Mouse (Mus musculus) MEL (cell line): ENCODE measurements around the gene Letmd1. TPM values are rescaled to one million over a fixed set of nuclear protein-coding genes. Genes with fewer than 3 reads are reported as not detected.
"Not testable (repeated sequence)": the region's sequence is repeated elsewhere in the genome, so short reads cannot be mapped to it uniquely, and the experiment has no call there.

ENCODE experiments used
- DNase-seq: peaks from one replicate; pipeline ENCODE4 v3.0.0; 2011; ENCODE audit warnings: low read depth, low spot score
- H3K27ac ChIP-seq: 2 replicates; pipeline ENCODE4 v1.5.1; 2012; ENCODE audit warnings: low read depth, mild to moderate bottlenecking, control low read depth, low read length, moderate library complexity; ENCODE audit not compliant: control insufficient read depth
- H3K27me3 ChIP-seq, 2 experiments: fragments of 150-350 bp in 1 of 2; sonication (generic) in 1 of 2; 2 replicates each; pipeline ENCODE4 v1.6.1; 2012; ENCODE audit warnings: low read length in 2 of 2, mild to moderate bottlenecking in 2 of 2, improper control_type of control experiment in 1 of 2, moderate library complexity in 1 of 2; ENCODE audit not compliant: insufficient read depth in 2 of 2, control insufficient read depth in 1 of 2
- H3K36me3 ChIP-seq, 2 experiments: 2 replicates each; pipeline ENCODE4 v1.6.1; 2012 to 2014; ENCODE audit warnings: low read length in 2 of 2, improper control_type of control experiment in 1 of 2, inconsistent platforms in 1 of 2, mild to moderate bottlenecking in 1 of 2; ENCODE audit not compliant: insufficient read depth in 2 of 2, control insufficient read depth in 1 of 2
- H3K4me1 ChIP-seq, 2 experiments: fragments of 150-350 bp in 1 of 2; sonication (generic) in 1 of 2; 2 replicates each; pipeline ENCODE4 v1.6.1; 2012; ENCODE audit warnings: low read length in 2 of 2, improper control_type of control experiment in 1 of 2, mild to moderate bottlenecking in 1 of 2; ENCODE audit not compliant: insufficient read depth in 2 of 2, control insufficient read depth in 1 of 2
- H3K4me3 ChIP-seq, 2 experiments: fragments of 150-350 bp in 1 of 2; sonication (generic) in 1 of 2; 2 replicates each; pipeline ENCODE4 v1.5.1; 2012; ENCODE audit warnings: low read depth in 2 of 2, low read length in 2 of 2, mild to moderate bottlenecking in 2 of 2, moderate library complexity in 2 of 2, control low read depth in 1 of 2, improper control_type of control experiment in 1 of 2; ENCODE audit not compliant: control insufficient read depth in 1 of 2, insufficient read depth in 1 of 2
- H3K79me2 ChIP-seq: 2 replicates; pipeline ENCODE4 v1.6.1; 2012; ENCODE audit warnings: mild to moderate bottlenecking, low read length, moderate library complexity; ENCODE audit not compliant: control insufficient read depth, poor library complexity, insufficient read depth
- H3K9ac ChIP-seq: 2 replicates; pipeline ENCODE4 v1.6.1; 2012; ENCODE audit warnings: low read depth, mild to moderate bottlenecking, control low read depth, low read length, moderate library complexity; ENCODE audit not compliant: control insufficient read depth, poor library complexity, severe bottlenecking
- H3K9me3 ChIP-seq: fragments of 150-350 bp; sonication (generic); replicated peaks from 2 replicates; pipeline ENCODE4 v1.6.1; 2012; ENCODE audit warnings: mild to moderate bottlenecking, low read length, improper control_type of control experiment, moderate library complexity; ENCODE audit not compliant: insufficient read depth
- CHD1 ChIP-seq: IDR thresholded peaks from 2 replicates; pipeline ENCODE4 v1.6.1; 2012; ENCODE audit warnings: low read depth, mild to moderate bottlenecking, inconsistent platforms, low read length, improper control_type of control experiment
- CTCF ChIP-seq, 3 experiments: IDR thresholded peaks in 2 of 3; conservative IDR thresholded peaks in 1 of 3; 2 replicates each; pipeline ENCODE4 v1.5.1; 2011 to 2012; ENCODE audit warnings: low read length in 3 of 3, low read depth in 2 of 3, mild to moderate bottlenecking in 2 of 3, improper control_type of control experiment in 1 of 3, inconsistent platforms in 1 of 3, mixed read lengths in 1 of 3, moderate library complexity in 1 of 3; ENCODE audit not compliant: control insufficient read depth in 1 of 3, insufficient read depth in 1 of 3, poor library complexity in 1 of 3, severe bottlenecking in 1 of 3
- GATA1 ChIP-seq: IDR thresholded peaks from 2 replicates; pipeline ENCODE4 v1.6.1; 2011; ENCODE audit warnings: low read depth, low read length, improper control_type of control experiment
- HCFC1 ChIP-seq: IDR thresholded peaks from 2 replicates; pipeline ENCODE4 v1.6.1; 2012; ENCODE audit warnings: low read depth, mild to moderate bottlenecking, inconsistent platforms, low read length, improper control_type of control experiment, moderate library complexity
- KAT2A ChIP-seq: conservative IDR thresholded peaks from 2 replicates; pipeline ENCODE4 v1.6.1; 2012; ENCODE audit warnings: low read depth, low read length, improper control_type of control experiment, inconsistent platforms
- MAZ ChIP-seq: IDR thresholded peaks from 2 replicates; pipeline ENCODE4 v1.6.1; 2012; ENCODE audit warnings: low read depth, mild to moderate bottlenecking, inconsistent platforms, low read length, improper control_type of control experiment
- MEF2A ChIP-seq: IDR thresholded peaks from 2 replicates; pipeline ENCODE4 v1.6.1; 2014; ENCODE audit warnings: low read depth, mild to moderate bottlenecking, inconsistent platforms, low read length, improper control_type of control experiment; ENCODE audit not compliant: poor library complexity, insufficient replicate concordance, severe bottlenecking; ENCODE audit errors: extremely low read depth
- MYB ChIP-seq: IDR thresholded peaks from 2 replicates; pipeline ENCODE4 v1.6.1; 2011; ENCODE audit warnings: mild to moderate bottlenecking, low read depth, low read length, improper control_type of control experiment
- NELFE ChIP-seq: IDR thresholded peaks from 2 replicates; pipeline ENCODE4 v1.6.1; 2011; ENCODE audit warnings: low read depth, low read length, improper control_type of control experiment
- NRF1 ChIP-seq: IDR thresholded peaks from 2 replicates; pipeline ENCODE4 v1.6.1; 2014; ENCODE audit warnings: low read depth, mild to moderate bottlenecking, inconsistent platforms, low read length, improper control_type of control experiment, moderate library complexity; ENCODE audit not compliant: poor library complexity, insufficient read depth, severe bottlenecking
- POLR2AphosphoS5 ChIP-seq: IDR thresholded peaks from 2 replicates; pipeline ENCODE4 v1.6.1; 2012; ENCODE audit warnings: low read depth, borderline replicate concordance, mild to moderate bottlenecking, inconsistent platforms, low read length, moderate library complexity, mixed read lengths
- RCOR1 ChIP-seq: IDR thresholded peaks from 2 replicates; pipeline ENCODE4 v1.6.1; 2012; ENCODE audit warnings: low read depth, mild to moderate bottlenecking, inconsistent platforms, low read length, improper control_type of control experiment
- SMC3 ChIP-seq: IDR thresholded peaks from 2 replicates; pipeline ENCODE4 v1.6.1; 2011; ENCODE audit warnings: low read depth, low read length, improper control_type of control experiment
- TAL1 ChIP-seq: IDR thresholded peaks from 2 replicates; pipeline ENCODE4 v1.6.1; 2012; ENCODE audit warnings: mild to moderate bottlenecking, inconsistent platforms, low read length, moderate library complexity, mixed read lengths
- TBP ChIP-seq: IDR thresholded peaks from 2 replicates; pipeline ENCODE4 v1.8.0; 2011; ENCODE audit warnings: low read depth, low read length, improper control_type of control experiment
- TCF12 ChIP-seq: IDR thresholded peaks from 2 replicates; pipeline ENCODE4 v1.6.1; 2014; ENCODE audit warnings: low read depth, mild to moderate bottlenecking, inconsistent platforms, low read length, improper control_type of control experiment, moderate library complexity
- ZMIZ1 ChIP-seq: IDR thresholded peaks from 2 replicates; pipeline ENCODE4 v1.6.1; 2012; ENCODE audit warnings: low read depth, mild to moderate bottlenecking, inconsistent platforms, low read length, improper control_type of control experiment, moderate library complexity
- polyA plus RNA-seq, 2 experiments: library from polyadenylated mRNA; stranded (reverse) in 1 of 2; unstranded in 1 of 2; fragments of >175 nt in 1 of 2; fragments of >200 nt in 1 of 2; gene quantifications; 2 replicates each; pipeline versions ENCODE4 v1.2.1 to v1.2.4; 2012; ENCODE audit warnings: low replicate concordance in 2 of 2, low read depth in 1 of 2; ENCODE audit not compliant: insufficient read length in 2 of 2, insufficient read depth in 1 of 2, missing spikeins in 1 of 2
- total RNA-seq: library from RNA; depleted of rRNA; stranded (reverse); fragments of 300-350 nt; gene quantifications from 2 replicates; pipeline ENCODE4 v1.2.3, GENCODE M21; 2012

Letmd1 gene
- total and polyA plus RNA-seq, 3 experiments, result 38.8 to 277 (median 64.3) TPM

GRCm38 (mm10) chr15:100486450-100486849 lies 17.6 kb downstream of the Letmd1 start:
- TF ChIP-seq HCFC1 (no peak), RCOR1 (no peak), POLR2AphosphoS5 (no peak)
- TF ChIP-seq, all 39 proteins: peak for 0
- Histone ChIP-seq H3K4me1 (no peaks in the 10 kb centered on the region), H3K4me3 (no peak overlapping the region), H3K27me3 (no peaks in the 10 kb centered on the region), H3K79me2 (no peaks in the 10 kb centered on the region), H3K36me3 (peaks cover 0 to 2% of the 10 kb centered on the region in 2 experiments; a peak in 1 of 4 replicates), H3K27ac (no peak overlapping the region), H3K9me3 (no peaks in the 10 kb centered on the region), H3K9ac (no peak overlapping the region)
- DNase-seq, result no peak

- Histone ChIP-seq H3K27ac (no peak overlapping the region), H3K4me1 (no peaks in the 10 kb centered on the region), H3K4me3 (no peak overlapping the region), H3K9me3 (no peaks in the 10 kb centered on the region), H3K9ac (no peak overlapping the region), H3K36me3 (peaks cover 0 to 2% of the 10 kb centered on the region in 2 experiments; a peak in 1 of 4 replicates), H3K79me2 (0 out of 2 replicates have a peak, but pooled peaks cover 1% of the 10 kb centered on the region), H3K27me3 (no peaks in the 10 kb centered on the region)
- TF ChIP-seq MYB (no peak), CHD1 (no peak), MEF2A (no peak), RCOR1 (no peak), NRF1 (no peak), KAT2A (no peak), TAL1 (no peak), CTCF (IDR thresholded peaks at IDR 0.05 in 2 of 3, conservative IDR thresholded peaks at IDR 0.05 in 1 of 3; ENCODE audit: control insufficient read depth in 1 of 3, insufficient read depth in 1 of 3, low read depth in 2 of 3, low read length in 3 of 3, poor library complexity in 1 of 3, severe bottlenecking in 1 of 3) (no peak), GATA1 (no peak), POLR2AphosphoS5 (no peak), MAZ (no peak), NELFE (no peak), SMC3 (no peak), ZMIZ1 (no peak), TCF12 (no peak), TBP (no peak)
- DNase-seq, result no peak
Measured at GRCm38 (mm10) chr15:100487050-100487449, 18.2 kb downstream of the Letmd1 start.

- not testable (repeated sequence) for H3K79me2 ChIP-seq, H3K36me3 ChIP-seq
Measured at GRCm38 (mm10) chr15:100488297-100488696, 19.5 kb downstream of the Letmd1 start.

More at GRCm38 (mm10) chr15:100488297-100488696, 19.5 kb downstream of the Letmd1 start:
- not testable (repeated sequence) for DNase-seq, H3K9me3 ChIP-seq, H3K4me1 ChIP-seq, H3K27me3 ChIP-seq, H3K4me3 ChIP-seq, H3K9ac ChIP-seq, H3K27ac ChIP-seq
